Mouse (Mus musculus) embryo, embryonic 10 days (tissue): ENCODE measurements around the gene Atxn3.

ENCODE experiments used
- DNase-seq: peaks from one replicate; pipeline ENCODE4 v3.0.0-alpha.2; 2015; ENCODE audit warnings: low spot score

Gene Atxn3

GRCm38 (mm10) chr12:101891066-101891465, 67.0 kb downstream of the Atxn3 start:
- no peak for DNase-seq

- no peak for DNase-seq
Measured at GRCm38 (mm10) chr12:101889351-101889750, 68.7 kb downstream of the Atxn3 start.

GRCm38 (mm10) chr12:101888312-101888711, 69.7 kb downstream of the Atxn3 start:
- DNase-seq, result no peak

GRCm38 (mm10) chr12:101884926-101885325, 73.1 kb downstream of the Atxn3 start:
- DNase-seq, result no peak

- DNase-seq, result no peak
Measured at GRCm38 (mm10) chr12:101876374-101876773, 81.7 kb downstream of the Atxn3 start.

GRCm38 (mm10) chr12:101875107-101875506, 82.9 kb downstream of the Atxn3 start:
- DNase-seq, result no peak
